Mouse (Mus musculus) MEL (cell line): ENCODE results near the gene Ms4a12. TPM values are rescaled to one million over a fixed set of nuclear protein-coding genes. Genes with fewer than 3 reads are reported as not detected.

ENCODE experiments used
- DNase-seq: peaks from one replicate; pipeline ENCODE4 v3.0.0; 2011; ENCODE audit warnings: low read depth, low spot score
- H3K27ac ChIP-seq: 2 replicates; pipeline ENCODE4 v1.5.1; 2012; ENCODE audit warnings: low read depth, mild to moderate bottlenecking, control low read depth, low read length, moderate library complexity; ENCODE audit not compliant: control insufficient read depth
- H3K27me3 ChIP-seq, 2 experiments: fragments of 150-350 bp in 1 of 2; sonication (generic) in 1 of 2; 2 replicates each; pipeline ENCODE4 v1.6.1; 2012; ENCODE audit warnings: low read length in 2 of 2, mild to moderate bottlenecking in 2 of 2, improper control_type of control experiment in 1 of 2, moderate library complexity in 1 of 2; ENCODE audit not compliant: insufficient read depth in 2 of 2, control insufficient read depth in 1 of 2
- H3K36me3 ChIP-seq, 2 experiments: 2 replicates each; pipeline ENCODE4 v1.6.1; 2012 to 2014; ENCODE audit warnings: low read length in 2 of 2, improper control_type of control experiment in 1 of 2, inconsistent platforms in 1 of 2, mild to moderate bottlenecking in 1 of 2; ENCODE audit not compliant: insufficient read depth in 2 of 2, control insufficient read depth in 1 of 2
- H3K4me1 ChIP-seq, 2 experiments: fragments of 150-350 bp in 1 of 2; sonication (generic) in 1 of 2; 2 replicates each; pipeline ENCODE4 v1.6.1; 2012; ENCODE audit warnings: low read length in 2 of 2, improper control_type of control experiment in 1 of 2, mild to moderate bottlenecking in 1 of 2; ENCODE audit not compliant: insufficient read depth in 2 of 2, control insufficient read depth in 1 of 2
- H3K4me3 ChIP-seq, 2 experiments: fragments of 150-350 bp in 1 of 2; sonication (generic) in 1 of 2; 2 replicates each; pipeline ENCODE4 v1.5.1; 2012; ENCODE audit warnings: low read depth in 2 of 2, low read length in 2 of 2, mild to moderate bottlenecking in 2 of 2, moderate library complexity in 2 of 2, control low read depth in 1 of 2, improper control_type of control experiment in 1 of 2; ENCODE audit not compliant: control insufficient read depth in 1 of 2, insufficient read depth in 1 of 2
- H3K79me2 ChIP-seq: 2 replicates; pipeline ENCODE4 v1.6.1; 2012; ENCODE audit warnings: mild to moderate bottlenecking, low read length, moderate library complexity; ENCODE audit not compliant: control insufficient read depth, poor library complexity, insufficient read depth
- H3K9ac ChIP-seq: 2 replicates; pipeline ENCODE4 v1.6.1; 2012; ENCODE audit warnings: low read depth, mild to moderate bottlenecking, control low read depth, low read length, moderate library complexity; ENCODE audit not compliant: control insufficient read depth, poor library complexity, severe bottlenecking
- H3K9me3 ChIP-seq: fragments of 150-350 bp; sonication (generic); replicated peaks from 2 replicates; pipeline ENCODE4 v1.6.1; 2012; ENCODE audit warnings: mild to moderate bottlenecking, low read length, improper control_type of control experiment, moderate library complexity; ENCODE audit not compliant: insufficient read depth
- CHD1 ChIP-seq: IDR thresholded peaks from 2 replicates; pipeline ENCODE4 v1.6.1; 2012; ENCODE audit warnings: low read depth, mild to moderate bottlenecking, inconsistent platforms, low read length, improper control_type of control experiment
- CHD2 ChIP-seq: IDR thresholded peaks from 2 replicates; pipeline ENCODE4 v1.6.1; 2011; ENCODE audit warnings: low read length, improper control_type of control experiment
- E2F4 ChIP-seq: IDR thresholded peaks from 2 replicates; pipeline ENCODE4 v1.6.1; 2011; ENCODE audit warnings: low read depth, low read length, improper control_type of control experiment, borderline replicate concordance
- ELF1 ChIP-seq: IDR thresholded peaks from 2 replicates; pipeline ENCODE4 v1.6.1; 2014; ENCODE audit warnings: low read depth, mild to moderate bottlenecking, inconsistent platforms, low read length, improper control_type of control experiment, moderate library complexity
- EP300 ChIP-seq, 2 experiments: IDR thresholded peaks; 2 replicates each; pipeline ENCODE4 v1.6.1; 2011; ENCODE audit warnings: improper control_type of control experiment in 2 of 2, low read length in 2 of 2, low read depth in 1 of 2, mild to moderate bottlenecking in 1 of 2
- ETS1 ChIP-seq: IDR thresholded peaks from 2 replicates; pipeline ENCODE4 v1.6.1; 2012; ENCODE audit warnings: low read depth, mild to moderate bottlenecking, inconsistent platforms, low read length, improper control_type of control experiment, moderate library complexity
- GABPA ChIP-seq: IDR thresholded peaks from 2 replicates; pipeline ENCODE4 v1.6.1; 2012; ENCODE audit warnings: low read depth, mild to moderate bottlenecking, inconsistent platforms, low read length, improper control_type of control experiment, moderate library complexity
- GATA1 ChIP-seq: IDR thresholded peaks from 2 replicates; pipeline ENCODE4 v1.6.1; 2011; ENCODE audit warnings: low read depth, low read length, improper control_type of control experiment
- JUND ChIP-seq: IDR thresholded peaks from 2 replicates; pipeline ENCODE4 v1.6.1; 2011; ENCODE audit warnings: low read depth, mild to moderate bottlenecking, improper control_type of control experiment, low read length
- MAX ChIP-seq: IDR thresholded peaks from 2 replicates; pipeline ENCODE4 v1.6.1; 2011; ENCODE audit warnings: low read length, improper control_type of control experiment
- MAZ ChIP-seq: IDR thresholded peaks from 2 replicates; pipeline ENCODE4 v1.6.1; 2012; ENCODE audit warnings: low read depth, mild to moderate bottlenecking, inconsistent platforms, low read length, improper control_type of control experiment
- SMC3 ChIP-seq: IDR thresholded peaks from 2 replicates; pipeline ENCODE4 v1.6.1; 2011; ENCODE audit warnings: low read depth, low read length, improper control_type of control experiment
- TCF12 ChIP-seq: IDR thresholded peaks from 2 replicates; pipeline ENCODE4 v1.6.1; 2014; ENCODE audit warnings: low read depth, mild to moderate bottlenecking, inconsistent platforms, low read length, improper control_type of control experiment, moderate library complexity
- UBTF ChIP-seq: IDR thresholded peaks from 2 replicates; pipeline ENCODE4 v1.6.1; 2012; ENCODE audit warnings: low read depth, mild to moderate bottlenecking, inconsistent platforms, low read length, improper control_type of control experiment, moderate library complexity, borderline replicate concordance; ENCODE audit not compliant: insufficient read depth
- USF1 ChIP-seq: IDR thresholded peaks from 2 replicates; pipeline ENCODE4 v1.6.1; 2014; ENCODE audit warnings: low read depth, mild to moderate bottlenecking, inconsistent platforms, low read length, improper control_type of control experiment, moderate library complexity
- ZNF384 ChIP-seq: IDR thresholded peaks from 2 replicates; pipeline ENCODE4 v1.6.1; 2012; ENCODE audit warnings: low read depth, mild to moderate bottlenecking, inconsistent platforms, low read length, improper control_type of control experiment
- polyA plus RNA-seq, 2 experiments: library from polyadenylated mRNA; stranded (reverse) in 1 of 2; unstranded in 1 of 2; fragments of >175 nt in 1 of 2; fragments of >200 nt in 1 of 2; gene quantifications; 2 replicates each; pipeline versions ENCODE4 v1.2.1 to v1.2.4; 2012; ENCODE audit warnings: low replicate concordance in 2 of 2, low read depth in 1 of 2; ENCODE audit not compliant: insufficient read length in 2 of 2, insufficient read depth in 1 of 2, missing spikeins in 1 of 2
- total RNA-seq: library from RNA; depleted of rRNA; stranded (reverse); fragments of 300-350 nt; gene quantifications from 2 replicates; pipeline ENCODE4 v1.2.3, GENCODE M21; 2012; rRNA removed

The Ms4a12 gene
- total RNA-seq = not detected in 2 replicates
- not detected for polyA plus RNA-seq

DNA sequence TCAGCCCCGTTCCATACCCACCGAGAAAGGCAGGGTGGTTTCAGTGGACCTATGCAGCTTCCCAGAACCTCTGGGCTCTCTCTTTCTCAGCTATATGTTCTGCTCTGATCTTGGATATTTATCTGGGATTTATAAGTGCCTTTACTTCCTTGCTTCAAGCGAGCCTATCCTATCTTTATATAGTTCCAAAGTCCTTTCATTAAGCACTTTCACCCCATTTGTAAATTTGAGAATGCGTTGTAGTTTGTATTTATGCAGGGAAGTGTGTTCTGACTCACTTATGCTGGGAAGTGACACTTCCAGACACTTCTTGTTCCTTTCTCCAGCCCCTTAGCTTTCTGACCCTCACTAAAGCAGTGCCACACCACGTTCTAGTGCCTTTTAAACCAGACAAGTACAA, at the start of gene Ms4a12:
Gene Ms4a12 (minus strand): TSS at position 101 of the 400 bp plus-strand sequence.
- Histone ChIP-seq H3K36me3 (no peaks in the 10 kb centered on the region), H3K27ac (no peak within 1 kb of the TSS), H3K9ac (no peak within 1 kb of the TSS), H3K27me3 (no peaks in the 10 kb centered on the region; a peak in 1 of 4 replicates), H3K79me2 (no peaks in the 10 kb centered on the region), H3K4me1 (no peaks in the 10 kb centered on the region), H3K4me3 (no peak within 1 kb of the TSS), H3K9me3 (no peaks in the 10 kb centered on the region)
- TF ChIP-seq UBTF (no peak), ETS1 (no peak), USF1 (no peak), MAX (no peak)
- no peak for DNase-seq

DNA sequence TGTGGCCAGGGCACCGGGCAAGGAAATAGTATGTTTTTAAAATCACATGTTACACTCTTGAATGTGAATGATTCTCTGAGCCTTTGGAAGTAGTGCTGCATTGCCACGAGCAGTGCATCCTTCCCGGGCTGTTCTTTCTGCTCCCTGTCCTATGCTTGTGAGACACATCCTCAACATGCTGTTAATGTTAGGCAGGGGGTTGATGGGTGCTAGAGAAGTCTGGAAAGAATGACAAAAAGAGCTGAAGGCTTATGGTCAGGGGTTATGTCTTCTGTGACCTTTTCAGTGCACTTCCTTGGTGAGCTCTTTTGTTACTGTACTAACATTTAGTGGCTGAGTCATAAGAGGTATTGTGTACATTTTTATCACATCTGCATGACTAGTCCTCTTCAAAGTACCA, 48.0 kb upstream of the Ms4a12 start:
- DNase-seq = no peak
- TF ChIP-seq CHD1 (no peak), GATA1 (no peak), TCF12 (no peak), CHD2 (no peak), MAX (no peak)
- H3K27ac ChIP-seq = no peak overlapping the region
- H3K27me3 ChIP-seq = no peaks in the 10 kb centered on the region
- no peaks in the 10 kb centered on the region for H3K9me3 ChIP-seq
- H3K9ac ChIP-seq = no peak overlapping the region
- H3K4me3 ChIP-seq = no peak overlapping the region
- H3K36me3 ChIP-seq = no peaks in the 10 kb centered on the region
- no peaks in the 10 kb centered on the region for H3K79me2 ChIP-seq
- H3K4me1 ChIP-seq = no peaks in the 10 kb centered on the region

DNA sequence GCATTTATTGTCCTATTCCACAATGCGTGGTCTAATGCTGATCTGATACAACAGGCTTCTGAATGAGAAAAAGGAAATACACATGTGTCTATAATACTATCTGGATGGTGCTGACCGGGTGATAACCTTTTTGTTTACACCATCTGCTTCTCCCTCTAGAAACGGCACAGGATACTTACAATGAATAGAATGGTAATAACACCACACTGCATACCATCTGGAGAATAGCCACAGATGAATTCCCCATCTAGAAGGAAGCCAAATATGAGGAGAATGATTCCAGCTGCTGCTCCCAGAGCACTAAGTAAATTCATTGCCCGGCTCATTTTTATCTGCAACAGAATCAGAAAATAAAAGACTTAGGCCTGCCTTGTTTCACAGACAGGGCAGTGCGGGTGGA, 44.2 kb upstream of the Ms4a12 start:
- Histone ChIP-seq H3K9me3 (no peaks in the 10 kb centered on the region), H3K79me2 (no peaks in the 10 kb centered on the region), H3K27me3 (no peaks in the 10 kb centered on the region), H3K4me1 (no peaks in the 10 kb centered on the region), H3K36me3 (no peaks in the 10 kb centered on the region), H3K4me3 (no peak overlapping the region), H3K9ac (no peak overlapping the region), H3K27ac (no peak overlapping the region)
- no peak for DNase-seq
- TF ChIP-seq SMC3 = no peak
- TF ChIP-seq JUND = no peak
- no peak for TF ChIP-seq TCF12
- TF ChIP-seq EP300 (IDR thresholded peaks at IDR 0.05; ENCODE audit: low read depth in 1 of 2, low read length in 2 of 2) = no peak
- TF ChIP-seq E2F4 = no peak
- TF ChIP-seq ELF1 = no peak
- no peak for TF ChIP-seq MAZ
- TF ChIP-seq GABPA = no peak
- no peak for TF ChIP-seq ZNF384
